Mouse (Mus musculus) midbrain, embryonic 12.5 days (tissue): Measurements from ENCODE around the gene Lztfl1. TPM values are rescaled to one million over a fixed set of nuclear protein-coding genes. Genes with fewer than 3 reads are reported as not detected.

ENCODE experiments used
- ATAC-seq: fragments of 200-750 bp; cut with Nextera tagmentation; 2 replicates; pipeline ENCODE4 v1.8.0; 2017; ENCODE audit warnings: low read depth, moderate TSS enrichment, moderate library complexity; ENCODE audit not compliant: low FRiP score
- H3K27ac ChIP-seq: fragments of 300-500 bp; sonication (generic); replicated peaks from 2 replicates; pipeline ENCODE4 v1.5.1; 2016; ENCODE audit warnings: mild to moderate bottlenecking
- H3K27me3 ChIP-seq: fragments of 300-500 bp; sonication (generic); 2 replicates; pipeline ENCODE4 v1.6.1; 2016; ENCODE audit warnings: mild to moderate bottlenecking
- H3K36me3 ChIP-seq: fragments of 300-500 bp; sonication (generic); 2 replicates; pipeline ENCODE4 v1.6.1; 2016
- H3K4me1 ChIP-seq: fragments of 300-500 bp; sonication (generic); 2 replicates; pipeline ENCODE4 v1.6.1; 2016
- H3K4me2 ChIP-seq: fragments of 300-500 bp; sonication (generic); replicated peaks from 2 replicates; pipeline ENCODE4 v1.6.1; 2016; ENCODE audit warnings: mild to moderate bottlenecking, moderate library complexity
- H3K4me3 ChIP-seq: fragments of 300-500 bp; sonication (generic); 2 replicates; pipeline ENCODE4 v1.5.1; 2016; ENCODE audit warnings: mild to moderate bottlenecking
- H3K9ac ChIP-seq: fragments of 300-500 bp; sonication (generic); replicated peaks from 2 replicates; pipeline ENCODE4 v1.6.1; 2016; ENCODE audit warnings: mild to moderate bottlenecking, moderate library complexity
- H3K9me3 ChIP-seq: fragments of 300-500 bp; sonication (generic); 2 replicates; pipeline ENCODE4 v1.6.1; 2016; ENCODE audit warnings: mild to moderate bottlenecking
- WGBS: fragments of 180-500 bp; shearing (Covaris S2); methylation state at CpG from one replicate; pipeline ENCODE4 v1.1.7; 2016; 5-methylcytosine and 5-hydroxymethylcytosine counted together
- polyA plus RNA-seq: library from polyadenylated mRNA; unstranded; fragments of >200 nt; fragmentation: Nextera tagmentation; extraction: Ambion mirVana; gene quantifications from 2 replicates; pipeline ENCODE4 v1.2.1, GENCODE M21; 2016

Lztfl1 gene
- polyA plus RNA-seq, 1 experiment from 2014 or later, result 53.1 TPM

GRCm38 (mm10) chr9:123734133-123734532 lies 16.6 kb upstream of the Lztfl1 start:
- no peak overlapping the region for H3K27ac ChIP-seq
- H3K4me2 ChIP-seq, result no peak overlapping the region
- no peaks in the 10 kb centered on the region for H3K27me3 ChIP-seq
- no peaks in the 10 kb centered on the region for H3K9me3 ChIP-seq
- no peaks in the 10 kb centered on the region for H3K36me3 ChIP-seq
- no peak for ATAC-seq
- no peak overlapping the region for H3K9ac ChIP-seq
- no peak overlapping the region for H3K4me3 ChIP-seq
- 75% methylated on average over 3 of the region's 3 CpGs for WGBS
- H3K4me1 ChIP-seq, result no peaks in the 10 kb centered on the region

GRCm38 (mm10) chr9:123731271-123731670 lies 13.8 kb upstream of the Lztfl1 start:
- Histone ChIP-seq H3K27ac (no peak overlapping the region), H3K36me3 (no peaks in the 10 kb centered on the region), H3K9me3 (no peaks in the 10 kb centered on the region), H3K4me2 (no peak overlapping the region), H3K9ac (no peak overlapping the region), H3K4me3 (no peak overlapping the region), H3K27me3 (no peaks in the 10 kb centered on the region), H3K4me1 (no peaks in the 10 kb centered on the region)
- no peak for ATAC-seq
- WGBS, result 72% methylated on average over 3 of the region's 3 CpGs

- no peak for ATAC-seq
- H3K36me3 ChIP-seq, result no peaks in the 10 kb centered on the region
- no peak overlapping the region for H3K4me2 ChIP-seq
- no peaks in the 10 kb centered on the region for H3K4me1 ChIP-seq
- 77% methylated on average over 2 of the region's 2 CpGs for WGBS
- no peaks in the 10 kb centered on the region for H3K27me3 ChIP-seq
- H3K4me3 ChIP-seq, result no peak overlapping the region
- no peaks in the 10 kb centered on the region for H3K9me3 ChIP-seq
- no peak overlapping the region for H3K27ac ChIP-seq
- no peak overlapping the region for H3K9ac ChIP-seq
These were observed 5.4 kb upstream of the Lztfl1 start for GRCm38 (mm10) chr9:123722737-123723493.

- Histone ChIP-seq H3K4me1 (peaks cover 6% of the 10 kb centered on the region; the same call in 1 of the 2 replicates), H3K27me3 (no peaks in the 10 kb centered on the region), H3K9ac (peak overlapping the region; percentile 15; the same call in 1 of the 2 replicates), H3K27ac (no peak overlapping the region), H3K9me3 (no peaks in the 10 kb centered on the region), H3K4me3 (no peak overlapping the region), H3K4me2 (peak overlapping the region; percentile 66; the same call in 1 of the 2 replicates), H3K36me3 (peaks cover 5% of the 10 kb centered on the region; the same call in 1 of the 2 replicates)
- 73% methylated on average over 3 of the region's 3 CpGs for WGBS
- no peak for ATAC-seq
These were observed 1.2 kb downstream of the Lztfl1 start for GRCm38 (mm10) chr9:123716301-123716700.

- no peaks in the 10 kb centered on the region for H3K27me3 ChIP-seq
- H3K36me3 ChIP-seq, result peaks cover 19% of the 10 kb centered on the region
- no peak overlapping the region for H3K4me2 ChIP-seq
- H3K9me3 ChIP-seq, result no peaks in the 10 kb centered on the region
- H3K27ac ChIP-seq, result no peak overlapping the region
- H3K4me3 ChIP-seq, result no peak overlapping the region
- ATAC-seq, result no peak
- H3K4me1 ChIP-seq, result peaks cover 6% of the 10 kb centered on the region; the same call in 1 of the 2 replicates
- no peak overlapping the region for H3K9ac ChIP-seq
- WGBS, result 79% methylated on average over 2 of the region's 2 CpGs
These were observed 4.4 kb downstream of the Lztfl1 start for GRCm38 (mm10) chr9:123713111-123713510.

- Histone ChIP-seq H3K36me3 (peaks cover 40% of the 10 kb centered on the region), H3K27me3 (no peaks in the 10 kb centered on the region)
These were observed 8.3 kb downstream of the Lztfl1 start for GRCm38 (mm10) chr9:123709226-123709625.

GRCm38 (mm10) chr9:123701822-123702221 lies 15.7 kb downstream of the Lztfl1 start:
- ATAC-seq, result no peak
- Histone ChIP-seq H3K9ac (no peak overlapping the region), H3K27ac (no peak overlapping the region), H3K36me3 (peaks cover 42% of the 10 kb centered on the region), H3K27me3 (no peaks in the 10 kb centered on the region), H3K4me1 (no peaks in the 10 kb centered on the region), H3K4me3 (no peak overlapping the region), H3K4me2 (no peak overlapping the region), H3K9me3 (no peaks in the 10 kb centered on the region)
- WGBS, result 95% methylated on average over 5 of the region's 5 CpGs

More at GRCm38 (mm10) chr9:123709226-123709625, 8.3 kb downstream of the Lztfl1 start:
- H3K4me1 ChIP-seq, result no peaks in the 10 kb centered on the region
- no peak overlapping the region for H3K27ac ChIP-seq
- no peak overlapping the region for H3K4me2 ChIP-seq
- no peaks in the 10 kb centered on the region for H3K9me3 ChIP-seq
- no peak overlapping the region for H3K9ac ChIP-seq
- no peak for ATAC-seq
- 54% methylated on average over 2 of the region's 2 CpGs for WGBS
- H3K4me3 ChIP-seq, result no peak overlapping the region

- no peak overlapping the region for H3K4me2 ChIP-seq
- H3K4me1 ChIP-seq, result no peaks in the 10 kb centered on the region
- H3K9ac ChIP-seq, result no peak overlapping the region
- H3K9me3 ChIP-seq, result no peaks in the 10 kb centered on the region
- no peaks in the 10 kb centered on the region for H3K27me3 ChIP-seq
- no peak overlapping the region for H3K4me3 ChIP-seq
- H3K27ac ChIP-seq, result no peak overlapping the region
- no peak for ATAC-seq
- peaks cover 19% of the 10 kb centered on the region for H3K36me3 ChIP-seq
- WGBS, result 89% methylated on average over 3 of the region's 3 CpGs
These were observed 21.7 kb downstream of the Lztfl1 start for GRCm38 (mm10) chr9:123695634-123696302.

GRCm38 (mm10) chr9:123688227-123688626 lies 29.3 kb downstream of the Lztfl1 start:
- Histone ChIP-seq H3K36me3 (peaks cover 5% of the 10 kb centered on the region; the same call in 1 of the 2 replicates), H3K27me3 (no peaks in the 10 kb centered on the region), H3K4me2 (no peak overlapping the region), H3K4me1 (no peaks in the 10 kb centered on the region), H3K27ac (no peak overlapping the region), H3K9me3 (no peaks in the 10 kb centered on the region), H3K4me3 (no peak overlapping the region), H3K9ac (no peak overlapping the region)
- ATAC-seq, result no peak
- 83% methylated on average over 1 of the region's 1 CpGs for WGBS

- Histone ChIP-seq H3K36me3 (no peaks in the 10 kb centered on the region), H3K9me3 (no peaks in the 10 kb centered on the region), H3K9ac (no peak overlapping the region), H3K4me1 (no peaks in the 10 kb centered on the region), H3K27ac (no peak overlapping the region), H3K27me3 (0 out of 2 replicates have a peak, but pooled peaks cover 3% of the 10 kb centered on the region), H3K4me3 (no peak overlapping the region), H3K4me2 (no peak overlapping the region)
- no peak for ATAC-seq
- 53% methylated on average over 5 of the region's 5 CpGs for WGBS
These were observed 31.3 kb downstream of the Lztfl1 start for GRCm38 (mm10) chr9:123686206-123686605.

- ATAC-seq, result no peak
- Histone ChIP-seq H3K4me1 (peaks cover 3% of the 10 kb centered on the region), H3K36me3 (no peaks in the 10 kb centered on the region), H3K9ac (no peak overlapping the region), H3K27me3 (peaks cover 20% of the 10 kb centered on the region), H3K4me2 (no peak overlapping the region), H3K4me3 (no peak overlapping the region), H3K27ac (no peak overlapping the region), H3K9me3 (no peaks in the 10 kb centered on the region)
- WGBS, result 76% methylated on average over 3 of the region's 3 CpGs
These were observed 33.8 kb downstream of the Lztfl1 start for GRCm38 (mm10) chr9:123683704-123684103.

GRCm38 (mm10) chr9:123679198-123679597 lies 38.3 kb downstream of the Lztfl1 start:
- Histone ChIP-seq H3K9ac (no peak overlapping the region), H3K4me1 (peaks cover 9% of the 10 kb centered on the region), H3K27ac (no peak overlapping the region), H3K36me3 (no peaks in the 10 kb centered on the region), H3K9me3 (no peaks in the 10 kb centered on the region), H3K4me3 (peak overlapping the region; percentile 47), H3K27me3 (peaks cover 49% of the 10 kb centered on the region), H3K4me2 (peak overlapping the region; percentile 86)
- WGBS, result 32% methylated on average over 2 of the region's 2 CpGs
- ATAC-seq, result no peak
